In the genomic region with DNA sequence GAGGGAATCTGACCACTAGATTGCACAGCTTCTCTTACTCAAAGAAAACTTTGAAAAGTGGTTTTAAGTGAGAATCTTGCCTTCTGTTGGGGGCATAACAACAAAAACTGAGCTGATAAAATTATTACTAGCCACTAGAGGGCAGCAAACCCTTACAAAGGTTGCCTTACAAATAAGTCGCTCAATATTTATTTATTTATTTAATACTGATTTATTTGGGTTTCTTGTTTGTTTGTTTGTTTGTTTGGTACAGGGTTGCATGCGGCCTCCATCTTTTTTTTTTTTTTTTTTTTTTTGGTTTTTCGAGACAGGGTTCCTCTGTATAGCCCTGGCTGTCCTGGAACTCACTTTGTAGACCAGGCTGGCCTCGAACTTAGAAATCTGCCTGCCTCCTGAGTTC, we compare ENCODE assay signal across 8 mouse cellular contexts. TPM values are rescaled to one million over a fixed set of nuclear protein-coding genes. Genes with fewer than 3 reads are reported as not detected.
DNase-seq lines count a peak whose midpoint lies in the region; ATAC-seq and TF ChIP-seq lines count a peak whose summit lies in the region.

No protein-coding gene starts in this region.

- no peaks in the 10 kb centered on the region for H3K27me3 ChIP-seq in thymus, adult 2 months (ENCODE audit: control insufficient read depth, insufficient read depth, low read length)

- WGBS in thymus, adult 2 months: 36% methylated on average over 4 of the region's 4 CpGs

- no peak overlapping the region for H3K4me3 ChIP-seq in layer of hippocampus, adult 2 months
- no peak overlapping the region for H3K4me3 ChIP-seq in thymus, adult 2 months (ENCODE audit: control insufficient read depth, insufficient read depth, low read length)

- peak; percentile 40 for ATAC-seq in activated CD4-positive, CD25-positive, alpha-beta regulatory T cell, adult 4 months

- TF ChIP-seq CTCF in layer of hippocampus, adult 2 months (conservative IDR thresholded peaks at IDR 0.05): peak; percentile 82
- no peak for TF ChIP-seq CTCF in thymus, adult 2 months (IDR thresholded peaks at IDR 0.05; ENCODE audit: borderline replicate concordance, control insufficient read depth, extremely low read depth, insufficient read depth, low read length, poor library complexity)

- no peaks in the 10 kb centered on the region for H3K4me1 ChIP-seq in thymus, adult 2 months (replicated peaks; ENCODE audit: control insufficient read depth, insufficient read depth, low read length)

- H3K36me3 ChIP-seq in thymus, adult 2 months (ENCODE audit: control insufficient read depth, insufficient read depth, low read length): no peaks in the 10 kb centered on the region

- no peak for TF ChIP-seq POLR2A in thymus, adult 2 months (IDR thresholded peaks at IDR 0.05; ENCODE audit: control insufficient read depth, extremely low read depth, insufficient read depth, low read length, poor library complexity)

- peak; percentile 15 for DNase-seq in adrenal gland, adult 2 months
- DNase-seq in adrenal gland, postnatal 14 days: no peak
- peak; percentile 34 to 46 for DNase-seq in layer of hippocampus, adult 2 months (ENCODE audit: low spot score in 2 of 2)
- DNase-seq in layer of hippocampus, postnatal 36 days: no peak
- peak; percentile 18 for DNase-seq in heart, postnatal 4 days
- peak; percentile 86 for DNase-seq in retina, embryonic 14.5 days (ENCODE audit: low spot score)
- no peak for DNase-seq in thymus, adult 2 months

- no peak overlapping the region for H3K27ac ChIP-seq in layer of hippocampus, adult 2 months
- H3K27ac ChIP-seq in thymus, adult 2 months (ENCODE audit: control insufficient read depth, insufficient read depth, low read length): no peak overlapping the region

RNA-seq across cellular contexts. Expression of a gene that starts 31.3 kb away (rescaled TPM):
- total RNA-seq in adrenal gland, adult 2 months (2021): 10 to 100 TPM; 18.4 to 26.6 TPM
- 4.0 and 5.3 TPM in 2 replicates for polyA plus RNA-seq in adrenal gland, adult 2 months (2012; rRNA removed)
- 22.7 and 27.9 TPM in 2 replicates for total RNA-seq in adrenal gland, postnatal 14 days (2021)
- total RNA-seq in layer of hippocampus, adult 2 months (2021): 10 to 100 TPM; 54.9 to 57.3 TPM
- total RNA-seq in layer of hippocampus, postnatal 36 days (2021): 10 to 100 TPM; 49.2 to 52.4 TPM
- 10 to 100 TPM; 48.3 to 52.9 TPM for polyA plus RNA-seq in activated CD4-positive, CD25-positive, alpha-beta regulatory T cell, adult 4 months (2017; shearing (Covaris generic))
- 10 to 100 TPM; 26.0 to 28.4 TPM for total RNA-seq in heart, postnatal 4 days (2021)
- polyA plus RNA-seq in thymus, adult 2 months (2012; rRNA removed): 56.0 and 58.9 TPM in 2 replicates

RNA-seq across cellular contexts. Expression of a gene that starts 47.3 kb away (rescaled TPM):
- 1 to 10 TPM; 2.7 to 9.1 TPM for total RNA-seq in adrenal gland, adult 2 months (2021)
- 0.17 and 0.22 TPM in 2 replicates for polyA plus RNA-seq in adrenal gland, adult 2 months (2012; rRNA removed)
- 15.5 and 18.4 TPM in 2 replicates for total RNA-seq in adrenal gland, postnatal 14 days (2021)
- total RNA-seq in layer of hippocampus, adult 2 months (2021): 10 to 100 TPM; 36.2 to 40.0 TPM
- 10 to 100 TPM; 32.9 to 39.3 TPM for total RNA-seq in layer of hippocampus, postnatal 36 days (2021)
- 10 to 100 TPM; 61.9 to 92.8 TPM for polyA plus RNA-seq in activated CD4-positive, CD25-positive, alpha-beta regulatory T cell, adult 4 months (2017; shearing (Covaris generic))
- total RNA-seq in heart, postnatal 4 days (2021): 10 to 100 TPM; 11.6 to 13.5 TPM
- 2.1 and 2.3 TPM in 2 replicates for polyA plus RNA-seq in thymus, adult 2 months (2012; rRNA removed)

Comparison
In these comparisons a context has a peak if more than half of its experiments do, and no peak if none do; other contexts are left out.
1. DNase-seq: peak in adrenal gland, adult 2 months (single experiment), layer of hippocampus, adult 2 months (2 of 2), heart, postnatal 4 days (single experiment) and retina, embryonic 14.5 days (single experiment); none in adrenal gland, postnatal 14 days (single experiment), layer of hippocampus, postnatal 36 days (0 of 2) and thymus, adult 2 months (single experiment).